Mouse (Mus musculus) gastrocnemius, adult 8-10 months (tissue): ENCODE measurements around the gene Rnf43. TPM values are rescaled to one million over a fixed set of nuclear protein-coding genes. Genes with fewer than 3 reads are reported as not detected.

Experiments used
- DNase-seq, 2 experiments: peaks; one replicate each; pipeline ENCODE4 v3.0.0; 2022; ENCODE audit warnings: low spot score in 2 of 2
- total RNA-seq, 4 experiments: library from RNA; stranded (reverse); gene quantifications; 2 replicates each; pipeline ENCODE4 v1.2.4; 2022

Gene Rnf43
- total RNA-seq, 4 experiments from 2014 or later, result 0.92 to 1.7 (median 1.6) TPM

DNA sequence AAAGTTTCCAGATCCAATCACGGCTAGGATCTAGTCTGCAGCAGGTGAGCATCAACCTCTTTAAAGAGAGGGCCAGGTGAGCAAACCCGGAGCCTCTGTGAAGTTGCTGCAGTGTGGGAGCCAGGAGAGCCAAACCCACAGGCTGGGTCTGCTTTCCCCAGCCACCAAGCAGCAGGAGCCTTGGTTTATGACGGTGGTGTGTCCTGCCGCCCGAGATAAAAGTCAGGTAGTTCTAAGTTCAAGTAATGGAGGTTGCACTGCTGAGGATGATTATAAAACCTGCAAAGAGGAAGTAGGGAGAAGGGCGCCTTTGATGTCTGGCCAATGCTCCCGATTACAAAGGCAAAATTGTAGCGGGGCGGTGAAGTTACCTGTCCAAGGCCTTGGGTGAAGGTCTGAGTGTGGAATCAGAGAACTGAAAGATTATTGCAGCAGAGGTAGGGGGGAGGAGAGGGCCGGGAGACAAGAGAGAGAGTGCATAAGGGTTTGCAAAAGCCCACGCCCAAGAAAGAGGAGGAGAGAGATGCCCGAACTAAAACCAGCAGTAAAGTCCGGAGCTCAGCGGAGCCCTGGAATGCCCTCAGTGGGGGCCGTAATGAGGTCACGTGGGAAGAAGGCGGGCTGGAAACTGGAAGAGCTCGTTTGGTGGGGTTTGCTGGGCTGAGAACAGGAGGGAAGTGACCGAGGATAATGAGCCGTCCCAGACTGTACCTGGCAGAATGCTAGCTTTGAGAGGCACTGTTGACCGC lies 47.2 kb downstream of the Rnf43 start:
- no peak for DNase-seq

- DNase-seq, result no peak
Measured at GRCm38 (mm10) chr11:87710262-87710615, 47.7 kb downstream of the Rnf43 start.

GRCm38 (mm10) chr11:87712188-87712587 lies 49.7 kb downstream of the Rnf43 start:
- DNase-seq, result no peak

DNA sequence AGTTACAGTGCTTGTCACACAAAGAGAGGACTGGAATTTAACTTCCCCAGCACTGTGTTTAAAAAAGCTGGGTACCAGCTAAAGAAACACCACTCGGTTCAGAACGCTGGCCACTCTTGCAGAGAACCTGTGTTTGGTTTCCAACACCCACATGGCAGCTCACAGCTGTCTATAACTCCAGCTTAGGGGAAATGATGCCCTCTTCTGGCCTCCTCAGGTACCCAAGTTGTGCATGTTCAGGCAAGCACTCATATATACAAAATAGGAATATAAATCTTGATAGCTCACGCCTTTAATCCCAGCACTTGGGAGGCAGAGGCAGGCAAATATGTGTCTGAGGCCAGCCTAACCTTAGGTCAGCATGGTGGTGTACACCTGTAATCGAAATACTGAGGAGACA lies 53.5 kb downstream of the Rnf43 start:
- no peak for DNase-seq

- DNase-seq, result no peak
Measured at GRCm38 (mm10) chr11:87719526-87719925, 57.0 kb downstream of the Rnf43 start.

GRCm38 (mm10) chr11:87720324-87720723 lies 57.8 kb downstream of the Rnf43 start:
- no peak for DNase-seq

DNA sequence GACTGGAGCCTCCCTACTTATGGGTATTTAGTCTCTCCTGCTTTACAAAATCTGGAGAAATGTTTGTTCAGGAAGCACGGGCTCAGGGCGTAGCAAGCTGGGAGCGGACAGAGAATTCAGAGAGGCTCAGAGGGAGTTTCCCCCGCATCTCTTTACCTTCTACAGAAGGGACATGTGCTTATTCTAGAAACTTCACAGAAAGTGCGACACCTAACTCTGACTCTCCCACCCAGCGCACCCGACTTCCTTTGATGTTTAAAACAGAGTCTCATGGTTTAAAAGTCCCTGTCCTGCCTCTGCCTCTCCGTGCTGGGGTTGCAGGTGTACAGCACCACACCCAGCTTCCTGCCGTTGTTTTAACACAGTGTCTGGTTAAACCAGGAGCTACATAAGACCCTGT lies 58.3 kb downstream of the Rnf43 start:
- no peak for DNase-seq

- no peak for DNase-seq
Measured at GRCm38 (mm10) chr11:87722168-87722567, 59.6 kb downstream of the Rnf43 start.

DNA sequence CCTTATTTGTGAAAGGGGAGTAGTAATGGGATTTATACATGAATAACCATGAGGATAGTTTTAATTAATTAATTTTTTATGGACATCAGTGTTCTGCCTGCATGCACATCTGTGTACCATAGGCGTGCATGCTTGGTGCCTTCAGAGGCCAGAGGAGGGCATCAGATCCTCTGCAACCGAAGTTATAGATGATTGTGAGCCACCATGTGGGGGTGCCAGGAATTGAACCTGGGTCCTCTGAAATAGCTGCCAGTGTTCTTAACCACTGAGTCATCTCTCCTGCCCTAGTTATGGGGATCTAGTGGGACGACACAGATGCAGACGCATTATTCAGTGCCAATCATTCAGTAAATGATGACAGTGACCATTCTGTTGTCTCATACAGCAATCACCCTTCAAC lies 60.4 kb downstream of the Rnf43 start:
- DNase-seq, result no peak

- no peak for DNase-seq
Measured at GRCm38 (mm10) chr11:87725515-87725914, 63.0 kb downstream of the Rnf43 start.

DNA sequence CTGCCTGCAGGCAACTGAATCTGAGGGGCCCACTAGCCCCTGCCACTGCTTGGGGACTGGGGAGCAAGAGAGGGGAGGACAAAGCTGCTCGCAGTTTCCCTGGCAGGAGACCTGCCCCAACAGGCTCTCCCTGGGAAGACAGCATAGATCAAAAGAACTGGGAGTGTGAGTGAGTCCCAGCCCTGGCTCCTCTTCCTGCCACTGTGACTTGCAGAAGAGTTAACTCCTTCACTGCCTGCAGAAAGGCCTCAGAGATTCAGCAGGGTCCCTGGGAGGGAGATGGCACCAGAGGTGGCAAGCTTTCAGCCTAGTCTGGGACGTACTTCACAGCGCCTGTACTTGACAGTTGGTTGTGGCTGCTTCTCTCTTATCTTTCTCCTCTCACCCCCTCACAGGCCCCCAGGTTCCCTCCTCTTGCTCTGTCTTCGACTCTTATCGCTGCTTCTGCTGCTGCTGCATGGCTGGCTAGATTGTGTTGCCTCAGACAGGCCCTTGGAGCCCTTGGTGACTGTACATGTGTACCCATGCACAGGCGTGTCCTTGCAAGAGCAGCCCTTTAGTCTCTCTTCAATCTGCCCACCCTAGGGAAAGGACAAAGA lies 63.5 kb downstream of the Rnf43 start:
- no peak for DNase-seq

- no peak for DNase-seq
Measured at GRCm38 (mm10) chr11:87727021-87727420, 64.5 kb downstream of the Rnf43 start.

GRCm38 (mm10) chr11:87727471-87727870 lies 64.9 kb downstream of the Rnf43 start:
- DNase-seq, result no peak

GRCm38 (mm10) chr11:87728850-87729592 lies 66.5 kb downstream of the Rnf43 start:
- DNase-seq, result no peak

- no peak for DNase-seq
Measured at GRCm38 (mm10) chr11:87729593-87730185, 67.2 kb downstream of the Rnf43 start.

- DNase-seq, result no peak
Measured at GRCm38 (mm10) chr11:87730652-87731310, 68.3 kb downstream of the Rnf43 start.

DNA sequence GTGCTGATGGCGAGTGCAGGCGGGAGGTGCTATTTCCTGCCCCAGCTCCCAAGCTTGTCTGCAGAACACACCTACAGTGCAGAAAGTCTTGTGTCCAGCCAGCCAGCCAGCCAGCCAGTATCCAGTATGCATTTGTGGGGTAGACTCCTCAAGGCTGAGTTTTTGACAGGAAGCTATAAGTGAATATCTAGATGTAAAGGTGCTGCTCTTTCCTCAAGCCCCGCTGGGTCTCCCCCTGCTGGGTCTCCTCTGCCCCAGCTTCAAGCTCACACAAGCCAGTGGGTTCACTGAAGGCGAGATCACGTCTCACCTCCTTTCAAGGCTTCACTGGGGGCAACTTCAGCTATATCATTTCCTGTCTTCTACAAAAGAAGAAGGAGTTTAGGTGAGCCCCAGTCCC lies 71.8 kb downstream of the Rnf43 start:
- DNase-seq, result no peak

DNA sequence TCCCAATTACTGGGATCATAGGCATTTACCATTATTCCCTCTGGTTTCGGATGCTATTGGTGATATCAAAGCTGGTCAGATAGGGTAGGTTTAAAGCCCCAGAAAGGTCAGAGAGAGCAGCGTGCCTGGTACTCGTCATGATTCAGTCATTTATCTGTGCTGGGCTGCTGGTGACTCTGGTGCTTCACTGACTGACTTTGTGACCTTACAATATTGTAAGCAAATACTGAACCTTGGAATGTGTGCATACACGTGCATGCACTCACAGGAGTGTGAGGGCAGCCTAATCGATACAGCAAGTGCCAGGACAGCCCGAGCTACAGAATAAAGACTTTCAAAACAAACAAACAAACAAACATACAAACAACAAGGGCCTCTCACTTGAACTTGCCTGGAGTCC lies 73.2 kb downstream of the Rnf43 start:
- no peak for DNase-seq

GRCm38 (mm10) chr11:87736647-87737134 lies 74.2 kb downstream of the Rnf43 start:
- DNase-seq, result peak; percentile 27

- peak; percentile 89 to 94 for DNase-seq
Measured at GRCm38 (mm10) chr11:87737175-87737740, 74.7 kb downstream of the Rnf43 start, which contains the start of gene Supt4a. Supt4a (plus strand) TSS chr11:87737552.

DNA sequence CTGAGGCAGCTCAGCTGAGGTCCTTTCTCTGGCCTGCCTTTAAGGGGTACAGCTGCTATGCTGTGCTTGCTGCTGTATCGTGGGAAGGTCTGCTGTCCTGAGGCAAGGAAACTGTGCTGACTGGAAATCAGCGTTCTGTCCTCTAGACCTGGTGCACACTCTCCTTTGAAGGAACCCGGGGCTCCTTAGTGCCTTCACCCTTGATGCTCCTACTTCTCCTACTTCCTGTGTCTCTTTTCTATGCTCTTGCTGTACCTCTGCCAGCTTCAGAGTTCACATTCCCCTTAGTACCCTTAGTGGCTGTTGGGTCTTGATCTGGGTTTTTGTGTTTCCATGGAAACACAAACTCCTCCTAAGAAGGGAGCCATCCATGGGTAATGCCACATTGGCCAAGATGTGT lies 81.2 kb downstream of the Rnf43 start:
- no peak for DNase-seq
